Mouse (Mus musculus): ENCODE measurements around the gene Prss47. TPM values are rescaled to one million over a fixed set of nuclear protein-coding genes. Genes with fewer than 3 reads are reported as not detected.

Gene Prss47
- polyA plus RNA-seq, 1 experiment from 2014 or later = not detected

Other genes starting within 250 kb of the Prss47 start
- 0.11 and 0.28 TPM in 2 replicates for gene Cntnap3, start 148.8 kb downstream of the Prss47 start, polyA plus RNA-seq (2016; fragmentation: Nextera tagmentation; extraction: Ambion mirVana)
- not detected in 2 replicates for gene Spata31, start 135.4 kb downstream of the Prss47 start, polyA plus RNA-seq (2016; fragmentation: Nextera tagmentation; extraction: Ambion mirVana)
- gene Spata31d1c, start 19.7 kb downstream of the Prss47 start, polyA plus RNA-seq (2016; fragmentation: Nextera tagmentation; extraction: Ambion mirVana) = 0.05 TPM in 1 of 2 replicates, not detected in the other
- 38.4 and 41.7 TPM in 2 replicates for gene Mfsd14b, start 60.2 kb upstream of the Prss47 start, polyA plus RNA-seq (2016; fragmentation: Nextera tagmentation; extraction: Ambion mirVana)
- not detected in 2 replicates for gene Olfr465-ps1, start 85.3 kb upstream of the Prss47 start, polyA plus RNA-seq (2016; fragmentation: Nextera tagmentation; extraction: Ambion mirVana)
- not detected in 2 replicates for gene Olfr466, start 97.5 kb upstream of the Prss47 start, polyA plus RNA-seq (2016; fragmentation: Nextera tagmentation; extraction: Ambion mirVana)
- gene Nlrp4f, start 153.2 kb upstream of the Prss47 start, polyA plus RNA-seq (2016; fragmentation: Nextera tagmentation; extraction: Ambion mirVana) = 0.10 TPM in 1 of 2 replicates, not detected in the other
- not detected in 2 replicates for gene Gm10775, start 206.8 kb upstream of the Prss47 start, polyA plus RNA-seq (2016; fragmentation: Nextera tagmentation; extraction: Ambion mirVana)
- gene Zfp369, start 226.1 kb upstream of the Prss47 start, polyA plus RNA-seq (2016; fragmentation: Nextera tagmentation; extraction: Ambion mirVana) = 17.9 and 21.2 TPM in 2 replicates

Measured in neural tube, embryonic 12.5 days (tissue).